Mouse (Mus musculus) layer of hippocampus, adult 9-10 months (tissue): ENCODE data around the gene Psme3.

Experiments used
- DNase-seq: peaks from one replicate; pipeline ENCODE4 v3.0.0; 2022; ENCODE audit warnings: low spot score

Gene Psme3

DNA sequence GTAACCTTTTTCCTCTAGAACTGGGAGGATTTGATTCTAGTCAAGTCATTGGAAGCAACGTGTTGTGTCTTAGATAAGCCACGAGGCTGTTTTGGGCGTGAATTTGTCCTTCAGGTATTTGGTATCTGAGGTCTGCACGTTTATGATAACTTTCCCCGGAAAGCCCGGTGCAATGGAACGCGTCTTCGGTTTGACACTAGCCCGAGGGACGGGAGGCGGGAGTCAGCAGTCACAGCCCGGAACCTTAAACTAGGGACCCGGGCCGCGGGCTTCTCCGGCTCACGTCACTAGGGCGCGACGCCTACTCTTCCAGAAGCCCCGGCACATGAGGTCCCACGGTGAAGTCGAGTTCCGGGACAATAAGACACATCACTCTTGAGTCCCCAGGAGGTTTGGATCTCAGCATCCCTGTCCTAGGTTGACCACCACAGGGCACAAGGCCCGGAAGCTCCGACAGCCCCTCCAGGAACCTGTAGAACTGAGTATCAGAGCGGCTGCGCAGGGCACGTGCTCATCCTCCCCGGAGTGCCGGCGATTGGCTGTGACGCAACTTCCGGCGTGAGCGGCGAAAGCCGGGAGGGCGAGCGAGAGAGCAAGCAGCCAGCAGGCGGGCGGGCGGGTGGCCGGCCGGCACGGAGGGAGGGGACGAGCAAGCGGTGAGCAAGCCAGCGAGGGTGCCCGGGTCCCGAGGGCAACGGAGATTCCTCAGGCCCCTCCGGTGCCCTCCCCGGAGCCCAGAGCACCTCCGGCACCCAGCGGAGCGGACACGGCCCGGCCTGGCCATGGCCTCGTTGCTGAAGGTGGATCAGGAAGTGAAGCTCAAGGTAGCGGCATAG lies at the start of gene Psme3:
Gene Psme3, plus strand, starts transcription at position 549 of the 836 bp plus-strand sequence.
- DNase-seq = peak; percentile 93

- DNase-seq = no peak
These were observed 46.4 kb upstream of the Psme3 start for GRCm38 (mm10) chr11:101269577-101270116.

DNA sequence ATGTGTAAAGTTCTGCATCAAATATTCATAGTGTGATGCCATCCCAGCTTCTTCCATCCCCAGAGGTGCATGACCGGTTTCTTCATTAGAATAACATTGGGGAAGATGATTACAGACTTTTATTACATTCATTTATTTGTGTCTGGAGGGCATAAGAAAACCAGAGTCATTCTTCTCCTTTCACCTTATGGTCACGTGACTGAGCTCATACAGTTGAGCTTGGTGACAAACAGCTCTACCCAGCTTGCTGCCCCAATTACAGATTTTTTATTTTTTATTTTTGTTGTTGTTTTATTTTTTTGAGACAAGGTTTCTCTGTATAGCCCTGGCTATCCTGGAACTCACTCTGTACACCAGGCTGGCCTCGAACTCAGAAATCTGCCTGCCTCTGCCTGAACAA lies 43.6 kb upstream of the Psme3 start:
- DNase-seq = no peak

DNA sequence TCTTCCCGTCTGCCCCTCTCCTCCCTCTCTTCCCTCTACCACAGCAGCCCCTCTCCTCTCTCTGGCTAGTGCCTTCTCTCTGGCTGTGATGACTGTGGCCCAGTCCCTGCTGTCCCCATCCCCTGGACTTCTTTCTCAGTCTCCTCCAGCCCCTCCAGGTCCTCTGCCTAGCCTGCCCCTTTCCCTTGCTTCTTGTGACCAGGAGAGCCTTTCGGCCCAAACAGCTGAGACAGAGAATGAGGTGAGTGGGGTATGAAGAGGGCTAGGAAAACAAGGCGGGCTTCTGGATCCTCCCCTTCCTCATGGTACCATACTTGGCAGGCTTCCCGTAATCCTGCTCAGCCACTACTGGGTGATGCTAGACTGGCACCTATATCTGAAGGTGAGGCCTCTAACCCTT lies 40.7 kb upstream of the Psme3 start:
- no peak for DNase-seq

GRCm38 (mm10) chr11:101276319-101277070 lies 39.5 kb upstream of the Psme3 start:
- no peak for DNase-seq

DNA sequence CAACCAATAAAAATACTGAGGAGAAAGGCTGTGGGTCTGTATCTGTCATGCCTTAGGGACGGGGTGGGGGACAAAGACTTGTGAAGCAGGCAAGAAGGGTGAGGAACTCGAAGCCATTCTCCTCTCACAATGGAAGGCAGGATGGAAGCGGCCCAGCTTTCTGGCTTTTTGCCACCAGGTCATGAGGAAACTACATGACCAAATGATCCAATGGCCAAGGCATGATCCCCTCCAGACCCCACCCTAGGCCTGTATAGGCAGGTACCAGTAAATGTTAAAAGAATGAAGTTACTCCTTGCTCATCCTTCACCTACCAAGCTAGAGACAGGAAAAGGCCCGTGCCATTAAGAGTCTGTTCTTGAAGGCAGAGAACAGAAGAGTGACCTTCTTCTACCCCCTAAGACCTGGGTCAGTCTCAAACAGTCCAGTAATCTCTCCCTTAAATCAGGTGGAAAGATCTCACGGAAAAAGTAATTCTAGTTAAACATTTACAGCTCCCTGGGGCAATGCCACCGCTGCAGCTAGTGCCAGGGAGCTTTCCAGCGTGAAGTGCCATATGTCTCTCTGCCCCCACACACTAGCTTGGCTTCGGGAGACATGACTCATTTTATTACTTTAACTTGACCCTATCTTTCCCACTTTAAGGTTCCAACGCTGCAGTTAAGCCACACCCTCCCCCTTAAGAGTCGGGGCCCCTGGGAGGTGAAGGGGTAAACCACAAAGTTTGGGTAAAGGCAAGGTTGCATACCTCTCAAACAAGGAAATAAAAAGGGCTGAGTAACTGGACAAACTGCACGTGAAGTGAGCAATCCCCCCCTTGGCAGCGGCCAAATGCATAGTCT lies 38.4 kb upstream of the Psme3 start:
- DNase-seq = no peak

GRCm38 (mm10) chr11:101278223-101279192 lies 37.5 kb upstream of the Psme3 start, which contains the start of the genes Cntd1 and Coa3:
Cntd1 (plus strand) TSS chr11:101279012.
Coa3 (minus strand) TSS chr11:101279114.
- peak; percentile 76 for DNase-seq

DNA sequence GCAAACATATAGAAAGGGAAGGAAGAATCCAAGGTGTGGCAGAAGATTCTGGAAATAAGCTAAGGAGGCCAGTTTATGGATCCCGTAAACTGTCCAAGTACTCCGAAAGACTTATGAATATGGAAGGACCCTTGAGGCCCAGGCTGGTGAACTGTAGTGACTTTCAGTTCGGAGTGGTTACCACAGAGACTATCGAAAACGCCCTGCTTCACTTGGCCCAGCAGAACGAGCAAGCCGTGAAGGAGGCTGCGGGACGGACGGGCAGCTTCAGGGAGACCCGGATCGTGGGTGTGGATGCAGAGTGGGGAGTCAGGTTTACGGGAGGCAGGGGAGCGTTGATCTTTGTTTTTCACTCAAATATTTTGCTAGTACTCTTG lies 36.8 kb upstream of the Psme3 start:
- no peak for DNase-seq

DNA sequence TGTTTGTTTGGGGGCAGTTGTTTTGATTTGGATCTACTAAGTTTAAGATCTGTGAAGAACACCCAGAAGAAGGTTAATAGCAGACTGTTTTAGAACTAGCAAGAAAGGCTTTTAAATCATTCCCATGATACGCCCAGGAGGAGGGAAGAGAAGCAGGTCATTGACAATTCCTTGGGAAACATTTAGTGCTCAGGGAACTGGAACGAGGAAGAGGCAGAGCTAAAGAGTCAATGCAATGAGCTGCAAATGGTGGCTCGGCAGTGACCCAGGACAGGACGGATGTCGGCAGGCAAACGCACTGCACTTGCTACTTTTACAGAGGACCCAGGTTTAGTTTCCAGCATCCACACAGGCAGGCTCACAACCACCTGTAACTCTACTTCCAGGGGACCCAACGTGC lies 35.2 kb upstream of the Psme3 start:
- no peak for DNase-seq

- no peak for DNase-seq
These were observed 33.1 kb upstream of the Psme3 start for GRCm38 (mm10) chr11:101282896-101283295.

DNA sequence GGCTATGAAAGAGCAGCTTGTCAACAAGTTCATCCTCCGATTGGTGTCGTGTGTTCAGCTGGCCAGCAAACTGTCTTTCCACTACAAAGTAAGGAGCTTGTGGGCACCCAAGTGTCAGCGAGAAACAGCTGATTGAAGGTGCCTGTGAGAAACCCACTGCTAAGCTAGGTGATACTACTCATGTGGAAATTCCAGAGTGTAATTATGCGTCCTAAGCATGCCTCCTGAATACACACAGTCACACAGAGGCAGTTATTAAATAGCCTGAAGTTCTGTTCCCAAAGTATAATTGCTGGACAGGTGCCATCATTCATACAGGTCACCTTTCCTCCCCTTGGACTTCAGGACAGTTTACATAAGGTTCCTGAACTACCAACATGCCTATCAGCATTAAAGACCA lies 32.2 kb upstream of the Psme3 start:
- DNase-seq = no peak

GRCm38 (mm10) chr11:101287306-101287705 lies 28.7 kb upstream of the Psme3 start:
- DNase-seq = no peak

- no peak for DNase-seq
These were observed 24.8 kb upstream of the Psme3 start for GRCm38 (mm10) chr11:101291231-101291630.

DNA sequence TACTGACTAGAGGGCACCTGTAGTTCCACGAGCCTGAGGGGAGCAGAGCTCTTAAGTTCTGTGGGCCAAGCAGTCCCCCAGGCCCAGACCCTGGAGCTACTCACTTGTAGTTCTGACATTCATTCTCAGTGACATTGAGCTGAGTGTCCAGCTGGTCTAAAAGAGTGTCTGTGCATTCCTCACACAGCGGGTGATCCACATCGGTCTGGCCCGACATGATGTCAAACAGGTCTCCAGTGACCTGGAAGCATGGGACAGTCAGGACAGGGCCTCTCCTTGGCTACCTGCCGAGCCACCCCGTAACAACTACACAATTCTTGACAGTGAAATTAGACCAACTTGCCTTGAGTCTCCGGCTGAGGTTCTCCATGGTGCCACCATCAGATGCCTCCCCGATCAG lies 20.8 kb upstream of the Psme3 start:
- no peak for DNase-seq

GRCm38 (mm10) chr11:101300881-101301280 lies 15.1 kb upstream of the Psme3 start:
- DNase-seq = no peak

GRCm38 (mm10) chr11:101301299-101302003 lies 14.6 kb upstream of the Psme3 start:
- no peak for DNase-seq

GRCm38 (mm10) chr11:101302004-101302798 lies 13.8 kb upstream of the Psme3 start, which contains the start of gene Becn1:
Becn1 (minus strand) TSS chr11:101302286.
- DNase-seq = peak; percentile 89

GRCm38 (mm10) chr11:101307744-101308143 lies 8.3 kb upstream of the Psme3 start:
- no peak for DNase-seq

- no peak for DNase-seq
These were observed 4.9 kb upstream of the Psme3 start for GRCm38 (mm10) chr11:101311083-101311482.
